Mouse (Mus musculus) CH12.LX (cell line): ENCODE measurements around the gene 2700097O09Rik. TPM values are rescaled to one million over a fixed set of nuclear protein-coding genes. Genes with fewer than 3 reads are reported as not detected.

Experiments
- DNase-seq: peaks from one replicate; pipeline ENCODE4 v3.0.0-alpha.2; 2013; ENCODE audit errors: extremely low read depth
- H3K27ac ChIP-seq: 2 replicates; pipeline ENCODE4 v1.5.1; 2012; ENCODE audit warnings: low read depth, mild to moderate bottlenecking, control low read depth, moderate library complexity; ENCODE audit not compliant: insufficient read depth
- H3K27me3 ChIP-seq: replicated peaks from 2 replicates; pipeline ENCODE3; 2012; ENCODE audit warnings: inconsistent platforms
- H3K36me3 ChIP-seq, 2 experiments: replicated peaks in 1 of 2; 2 replicates each; pipeline versions ENCODE3 to v1.6.1; 2012; ENCODE audit warnings: inconsistent platforms in 1 of 2, low read length in 1 of 2, mild to moderate bottlenecking in 1 of 2, mixed read lengths in 1 of 2, moderate library complexity in 1 of 2; ENCODE audit not compliant: control insufficient read depth in 1 of 2, insufficient read depth in 1 of 2
- H3K4me1 ChIP-seq, 2 experiments: 2 replicates each; pipeline ENCODE4 v1.6.1; 2012; ENCODE audit warnings: inconsistent platforms in 1 of 2, moderate library complexity in 1 of 2; ENCODE audit not compliant: insufficient read depth in 2 of 2, control insufficient read depth in 1 of 2
- H3K4me2 ChIP-seq: 2 replicates; pipeline ENCODE4 v1.6.1; 2012; ENCODE audit warnings: low read depth, mild to moderate bottlenecking, control low read depth; ENCODE audit not compliant: poor library complexity, insufficient read depth, severe bottlenecking
- H3K4me3 ChIP-seq, 3 experiments: fragments of 150-350 bp in 1 of 3; sonication (generic) in 1 of 3; replicated peaks in 1 of 3; 2 replicates each; pipeline versions ENCODE3 to v1.5.1; 2011 to 2012; ENCODE audit warnings: low read depth in 2 of 3, low read length in 2 of 3, mild to moderate bottlenecking in 2 of 3, moderate library complexity in 2 of 3, control low read depth in 1 of 3, improper control_type of control experiment in 1 of 3, inconsistent platforms in 1 of 3, mixed read lengths in 1 of 3; ENCODE audit not compliant: poor library complexity in 1 of 3
- H3K79me2 ChIP-seq: replicated peaks from 2 replicates; pipeline ENCODE4 v1.6.1; 2012; ENCODE audit warnings: mild to moderate bottlenecking, moderate library complexity; ENCODE audit not compliant: control insufficient read depth, poor library complexity, insufficient read depth, severe bottlenecking; ENCODE audit errors: extremely low read depth
- H3K9ac ChIP-seq: 2 replicates; pipeline ENCODE4 v1.6.1; 2012; ENCODE audit warnings: low read depth, mild to moderate bottlenecking, control low read depth, moderate library complexity; ENCODE audit not compliant: insufficient read depth
- H3K9me3 ChIP-seq: replicated peaks from 2 replicates; pipeline ENCODE3; 2012; ENCODE audit warnings: low read length, inconsistent platforms, mixed read lengths
- CTCF ChIP-seq, 2 experiments: IDR thresholded peaks in 1 of 2; conservative IDR thresholded peaks in 1 of 2; 2 replicates each; pipeline ENCODE4 v1.5.1; 2011 to 2012; ENCODE audit warnings: low read depth in 2 of 2, low read length in 2 of 2, improper control_type of control experiment in 1 of 2, inconsistent platforms in 1 of 2, mild to moderate bottlenecking in 1 of 2, moderate library complexity in 1 of 2
- EP300 ChIP-seq: IDR thresholded peaks from 2 replicates; pipeline ENCODE4 v1.6.1; 2011; ENCODE audit warnings: low read length, improper control_type of control experiment
- ETS1 ChIP-seq: conservative IDR thresholded peaks from 2 replicates; pipeline ENCODE4 v1.6.1; 2012; ENCODE audit warnings: low read depth, mild to moderate bottlenecking, inconsistent platforms, low read length, improper control_type of control experiment, moderate library complexity
- HCFC1 ChIP-seq: IDR thresholded peaks from 2 replicates; pipeline ENCODE4 v1.6.1; 2012; ENCODE audit warnings: low read depth, mild to moderate bottlenecking, inconsistent platforms, low read length, improper control_type of control experiment
- JUN ChIP-seq: IDR thresholded peaks from 2 replicates; pipeline ENCODE4 v1.6.1; 2011; ENCODE audit warnings: low read depth, mild to moderate bottlenecking, low read length, improper control_type of control experiment, moderate library complexity; ENCODE audit not compliant: insufficient read depth
- KAT2A ChIP-seq: IDR thresholded peaks from 2 replicates; pipeline ENCODE4 v1.6.1; 2012; ENCODE audit warnings: low read length, improper control_type of control experiment, inconsistent platforms; ENCODE audit not compliant: insufficient replicate concordance
- MAFK ChIP-seq: IDR thresholded peaks from 2 replicates; pipeline ENCODE4 v1.6.1; 2011; ENCODE audit warnings: low read length, improper control_type of control experiment; ENCODE audit not compliant: insufficient replicate concordance
- MAX ChIP-seq: IDR thresholded peaks from 2 replicates; pipeline ENCODE4 v1.6.1; 2011; ENCODE audit warnings: low read length, improper control_type of control experiment
- MAZ ChIP-seq: IDR thresholded peaks from 2 replicates; pipeline ENCODE4 v1.6.1; 2012; ENCODE audit warnings: low read depth, mild to moderate bottlenecking, inconsistent platforms, low read length, improper control_type of control experiment, moderate library complexity
- MEF2A ChIP-seq: IDR thresholded peaks from 2 replicates; pipeline ENCODE4 v1.6.1; 2014; ENCODE audit warnings: low read depth, mild to moderate bottlenecking, inconsistent platforms, low read length, improper control_type of control experiment, borderline replicate concordance
- MYC ChIP-seq: IDR thresholded peaks from 2 replicates; pipeline ENCODE4 v1.6.1; 2011; ENCODE audit warnings: low read depth, mild to moderate bottlenecking, improper control_type of control experiment, low read length
- NELFE ChIP-seq: IDR thresholded peaks from 2 replicates; pipeline ENCODE4 v1.6.1; 2011; ENCODE audit warnings: low read depth, low read length, improper control_type of control experiment
- PAX5 ChIP-seq: IDR thresholded peaks from 2 replicates; pipeline ENCODE4 v1.6.1; 2012; ENCODE audit warnings: low read length, inconsistent platforms, mixed read lengths
- POLR2AphosphoS2 ChIP-seq: IDR thresholded peaks from 2 replicates; pipeline ENCODE4 v1.6.1; 2011; ENCODE audit warnings: low read depth, low read length, improper control_type of control experiment
- RAD21 ChIP-seq: IDR thresholded peaks from 2 replicates; pipeline ENCODE4 v1.6.1; 2011; ENCODE audit warnings: low read depth, mild to moderate bottlenecking, low read length, improper control_type of control experiment, moderate library complexity
- SIN3A ChIP-seq: IDR thresholded peaks from 2 replicates; pipeline ENCODE4 v1.6.1; 2012; ENCODE audit warnings: low read length, improper control_type of control experiment, inconsistent platforms
- SMC3 ChIP-seq: IDR thresholded peaks from 2 replicates; pipeline ENCODE4 v1.6.1; 2011; ENCODE audit warnings: low read depth, low read length, improper control_type of control experiment
- TCF12 ChIP-seq: IDR thresholded peaks from 2 replicates; pipeline ENCODE4 v1.6.1; 2014; ENCODE audit warnings: low read depth, mild to moderate bottlenecking, inconsistent platforms, low read length, improper control_type of control experiment
- UBTF ChIP-seq: IDR thresholded peaks from 2 replicates; pipeline ENCODE4 v1.6.1; 2012; ENCODE audit warnings: low read depth, mild to moderate bottlenecking, inconsistent platforms, low read length, improper control_type of control experiment, moderate library complexity
- USF1 ChIP-seq: IDR thresholded peaks from 2 replicates; pipeline ENCODE4 v1.6.1; 2014; ENCODE audit warnings: low read depth, mild to moderate bottlenecking, inconsistent platforms, low read length, improper control_type of control experiment
- ZMIZ1 ChIP-seq: IDR thresholded peaks from 2 replicates; pipeline ENCODE4 v1.6.1; 2012; ENCODE audit warnings: low read depth, mild to moderate bottlenecking, inconsistent platforms, low read length, improper control_type of control experiment
- ZNF384 ChIP-seq: IDR thresholded peaks from 2 replicates; pipeline ENCODE4 v1.6.1; 2012; ENCODE audit warnings: low read depth, low read length, improper control_type of control experiment, inconsistent platforms
- dilution Hi-C: fragments of 300-500 bp; cut with MboI; formaldehyde crosslinking; loops from 2 replicates; pipeline ENCODE4 v1.14.3; 2020; ENCODE audit warnings: low sequenced_read_pairs; ENCODE audit not compliant: extremely low pct_unique_long_range_greater_than_20kb, extremely low pct_ligation_motif_present
- in situ Hi-C: fragments of 300-500 bp; cut with MboI; formaldehyde crosslinking; loops from 3 replicates; pipeline ENCODE4 v1.14.3; 2019; ENCODE audit warnings: low sequenced_read_pairs, low pct_ligation_motif_present, low pct_unique_long_range_greater_than_20kb, mixed read lengths
- polyA plus RNA-seq: library from polyadenylated mRNA; unstranded; fragments of >175 nt; gene quantifications from 2 replicates; pipeline ENCODE4 v1.2.1, GENCODE M21; 2012; ENCODE audit warnings: low read depth; ENCODE audit not compliant: insufficient read length
- total RNA-seq, 2 experiments: library from RNA; depleted of rRNA; stranded (reverse); fragments of 300-350 nt in 1 of 2; fragments of >200 nt in 1 of 2; gene quantifications; 2 replicates each; pipeline ENCODE4 v1.2.3; 2012 to 2014

2700097O09Rik gene
- total and polyA plus RNA-seq, 3 experiments = 13.7 to 35.9 (median 14.8) TPM

DNA sequence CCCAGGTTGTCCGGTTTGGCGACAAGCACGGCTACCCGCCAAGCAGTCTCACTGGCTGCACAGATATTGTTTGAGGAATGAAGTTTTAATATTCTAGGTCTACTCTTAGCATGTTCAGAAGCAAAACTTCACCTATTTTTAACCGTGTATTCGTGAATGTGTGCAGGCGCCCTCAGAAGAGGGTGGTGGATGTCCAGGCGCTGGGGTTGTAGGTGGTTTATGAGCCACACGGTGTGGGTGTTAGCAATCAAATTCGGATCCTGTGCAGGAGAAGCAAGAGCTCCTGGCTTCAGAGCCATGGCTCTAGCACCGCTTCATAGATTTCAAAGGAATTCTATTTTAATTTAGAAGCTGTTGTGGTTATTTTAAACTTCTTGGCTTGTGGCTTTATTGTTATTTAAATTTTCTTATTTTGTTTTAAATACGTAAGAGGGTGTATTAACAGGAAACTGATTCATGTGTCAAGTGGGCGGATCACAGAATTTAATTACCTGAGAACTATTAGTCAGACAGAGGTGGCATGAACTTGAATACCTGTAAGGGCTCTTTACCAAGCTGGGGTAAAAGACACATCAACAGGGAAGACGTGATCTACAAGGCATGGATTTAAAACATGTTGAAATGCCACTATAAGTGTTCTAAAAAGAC, 72.4 kb downstream of the 2700097O09Rik start:
- Histone ChIP-seq H3K27me3 (no peaks in the 10 kb centered on the region), H3K9me3 (peaks cover 5% of the 10 kb centered on the region), H3K4me3 (no peak overlapping the region), H3K27ac (no peak overlapping the region), H3K9ac (no peak overlapping the region), H3K4me2 (no peak overlapping the region), H3K36me3 (no peaks in the 10 kb centered on the region), H3K79me2 (no peaks in the 10 kb centered on the region), H3K4me1 (no peaks in the 10 kb centered on the region)
- in situ Hi-C loops (no loop called here), dilution Hi-C loops (no loop called here)
- no peak for DNase-seq
- TF ChIP-seq SMC3 (no peak), ZMIZ1 (no peak), ZNF384 (no peak), EP300 (no peak), CTCF (conservative IDR thresholded peaks at IDR 0.05 in 1 of 2, IDR thresholded peaks at IDR 0.05 in 1 of 2; ENCODE audit: low read depth in 2 of 2, low read length in 2 of 2) (no peak), MAX (no peak), MAFK (no peak), PAX5 (no peak), MYC (no peak)

DNA sequence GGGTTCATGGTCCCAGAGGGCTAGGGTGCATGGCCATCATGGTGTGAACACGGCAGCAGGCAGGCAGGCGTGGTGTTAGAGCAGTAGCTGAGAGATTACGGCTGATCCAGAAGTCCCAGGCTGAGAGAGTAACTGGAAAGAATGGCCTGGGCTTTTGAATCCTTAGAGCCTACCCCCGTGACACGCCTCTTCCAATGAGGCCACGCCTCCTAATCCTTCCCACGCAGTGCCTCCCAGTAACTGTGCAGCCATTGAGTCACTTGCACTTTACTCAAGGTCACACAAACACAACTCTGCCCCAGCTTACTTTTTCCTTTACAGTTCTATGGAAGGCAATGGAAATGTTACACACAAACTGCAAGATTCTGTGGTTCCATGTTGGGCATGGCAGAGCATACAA, 73.8 kb downstream of the 2700097O09Rik start:
- TF ChIP-seq JUN (no peak), CTCF (conservative IDR thresholded peaks at IDR 0.05 in 1 of 2, IDR thresholded peaks at IDR 0.05 in 1 of 2; ENCODE audit: low read depth in 2 of 2, low read length in 2 of 2) (no peak), EP300 (no peak), MAZ (no peak), POLR2AphosphoS2 (no peak), SIN3A (no peak), HCFC1 (no peak), TCF12 (no peak), MEF2A (no peak), ETS1 (no peak), ZMIZ1 (no peak), PAX5 (no peak), UBTF (no peak), RAD21 (no peak), KAT2A (no peak), NELFE (no peak), USF1 (no peak)
- H3K4me2 ChIP-seq = no peak overlapping the region
- peaks cover 5% of the 10 kb centered on the region for H3K9me3 ChIP-seq
- dilution Hi-C loops (no loop called here), in situ Hi-C loops (no loop called here)
- H3K27me3 ChIP-seq = no peaks in the 10 kb centered on the region
- H3K79me2 ChIP-seq = no peaks in the 10 kb centered on the region
- H3K36me3 ChIP-seq = no peaks in the 10 kb centered on the region
- no peak for DNase-seq
- no peak overlapping the region for H3K4me3 ChIP-seq
- no peak overlapping the region for H3K9ac ChIP-seq
- no peak overlapping the region for H3K27ac ChIP-seq
- H3K4me1 ChIP-seq = no peaks in the 10 kb centered on the region
